Comparison of ENCODE assay signal across 8 mouse cellular contexts in genomic region chr10:128895437-128895836, GRCm38 (mm10). TPM values are rescaled to one million over a fixed set of nuclear protein-coding genes. Genes with fewer than 3 reads are reported as not detected.
DNase-seq lines count a peak whose midpoint lies in the region; ATAC-seq lines count a peak whose summit lies in the region.

No protein-coding gene starts in this region.

- H3K4me1 ChIP-seq in heart, embryonic 11.5 days (ENCODE audit: control insufficient read depth, insufficient read depth, low read length): peaks cover 5% of the 10 kb centered on the region
- H3K4me1 ChIP-seq in limb, embryonic 13.5 days: peaks cover 30% of the 10 kb centered on the region
- peaks cover 21% of the 10 kb centered on the region for H3K4me1 ChIP-seq in midbrain, embryonic 16.5 days (ENCODE audit: control insufficient read depth, insufficient read depth, low read length)
- H3K4me1 ChIP-seq in stomach, embryonic 14.5 days (ENCODE audit: control insufficient read depth, insufficient read depth, low read length): peaks cover 6% of the 10 kb centered on the region; the same call in 1 of the 2 replicates

- peak overlapping the region; percentile 48 for H3K4me2 ChIP-seq in heart, embryonic 11.5 days
- H3K4me2 ChIP-seq in limb, embryonic 13.5 days (replicated peaks): peak overlapping the region; percentile 51
- 0 out of 2 replicates have a peak overlapping the region, but pooled peaks have one; percentile 35 for H3K4me2 ChIP-seq in midbrain, embryonic 16.5 days (ENCODE audit: low read length)
- H3K4me2 ChIP-seq in stomach, embryonic 14.5 days (replicated peaks; ENCODE audit: low read depth, low read length): peak overlapping the region; percentile 21; the same call in 1 of the 2 replicates

- no peak for ATAC-seq in heart, embryonic 11.5 days (replicated peaks; ENCODE audit: insufficient number of reproducible peaks, low FRiP score, low TSS enrichment)
- ATAC-seq in limb, embryonic 13.5 days (ENCODE audit: low FRiP score, low read depth): no peak
- 0 out of 2 replicates have a peak, but pooled peaks have one; percentile 6 for ATAC-seq in midbrain, embryonic 16.5 days
- ATAC-seq in stomach, embryonic 14.5 days (ENCODE audit: insufficient number of reproducible peaks, insufficient read depth, low FRiP score, low read depth): no peak

- no peaks in the 10 kb centered on the region for H3K9me3 ChIP-seq in heart, embryonic 11.5 days (replicated peaks; ENCODE audit: control insufficient read depth, low read length)
- no peaks in the 10 kb centered on the region for H3K9me3 ChIP-seq in limb, embryonic 13.5 days
- no peaks in the 10 kb centered on the region for H3K9me3 ChIP-seq in midbrain, embryonic 16.5 days (replicated peaks; ENCODE audit: control insufficient read depth, low read length, poor library complexity, severe bottlenecking)
- H3K9me3 ChIP-seq in stomach, embryonic 14.5 days (ENCODE audit: control insufficient read depth, low read depth, low read length): no peaks in the 10 kb centered on the region

- H3K27me3 ChIP-seq in heart, embryonic 11.5 days (ENCODE audit: control insufficient read depth, insufficient read depth, low read length): peaks cover 24% of the 10 kb centered on the region
- peaks cover 16% of the 10 kb centered on the region for H3K27me3 ChIP-seq in limb, embryonic 13.5 days
- H3K27me3 ChIP-seq in midbrain, embryonic 16.5 days (ENCODE audit: control insufficient read depth, insufficient read depth, low read depth, low read length): peaks cover 11% of the 10 kb centered on the region
- H3K27me3 ChIP-seq in stomach, embryonic 14.5 days (ENCODE audit: control insufficient read depth, insufficient read depth, low read length): no peaks in the 10 kb centered on the region

- H3K4me3 ChIP-seq in heart, embryonic 11.5 days (ENCODE audit: low read depth, low read length): peak overlapping the region; percentile 18
- H3K4me3 ChIP-seq in limb, embryonic 13.5 days: peak overlapping the region; percentile 16; the same call in 1 of the 2 replicates
- H3K4me3 ChIP-seq in midbrain, embryonic 16.5 days (ENCODE audit: low read depth, low read length): no peak overlapping the region; the same call in 1 of the 2 replicates
- H3K4me3 ChIP-seq in stomach, embryonic 14.5 days (ENCODE audit: low read depth, low read length): no peak overlapping the region

- no peak overlapping the region for H3K27ac ChIP-seq in heart, embryonic 11.5 days (ENCODE audit: low read depth, low read length)
- H3K27ac ChIP-seq in limb, embryonic 13.5 days: no peak overlapping the region
- no peak overlapping the region for H3K27ac ChIP-seq in midbrain, embryonic 16.5 days (ENCODE audit: low read length)
- H3K27ac ChIP-seq in stomach, embryonic 14.5 days (ENCODE audit: low read length): no peak overlapping the region

- H3K9ac ChIP-seq in heart, embryonic 11.5 days (ENCODE audit: low read depth, low read length): no peak overlapping the region
- peak overlapping the region; percentile 35; the same call in 1 of the 2 replicates for H3K9ac ChIP-seq in limb, embryonic 13.5 days
- no peak overlapping the region for H3K9ac ChIP-seq in midbrain, embryonic 16.5 days (ENCODE audit: low read depth, low read length)
- H3K9ac ChIP-seq in stomach, embryonic 14.5 days (replicated peaks; ENCODE audit: low read depth, low read length): no peak overlapping the region

- DNase-seq in 3T3-L1 (ENCODE audit: low read depth, low spot score): peak; percentile 95
- DNase-seq in T-cell, adult 2 months (ENCODE audit: low spot score): peak; percentile 76
- DNase-seq in embryo, embryonic 11.5 days (ENCODE audit: low read depth, low spot score): peak; percentile 81
- peak; percentile 96 for DNase-seq in kidney, adult 9 months

- no peaks in the 10 kb centered on the region for H3K36me3 ChIP-seq in heart, embryonic 11.5 days (ENCODE audit: control insufficient read depth, insufficient read depth, low read length)
- H3K36me3 ChIP-seq in limb, embryonic 13.5 days: no peaks in the 10 kb centered on the region
- no peaks in the 10 kb centered on the region for H3K36me3 ChIP-seq in midbrain, embryonic 16.5 days (ENCODE audit: control insufficient read depth, insufficient read depth, low read length)
- no peaks in the 10 kb centered on the region for H3K36me3 ChIP-seq in stomach, embryonic 14.5 days (ENCODE audit: control insufficient read depth, insufficient read depth, low read length)

- under 1% methylated on average over 9 of the region's 9 CpGs for whole genome bisulfite sequencing in heart, embryonic 11.5 days (ENCODE audit: insufficient replicate concordance)
- WGBS in limb, embryonic 13.5 days: 0% methylated on average over 9 of the region's 9 CpGs
- under 1% methylated on average over 9 of the region's 9 CpGs for WGBS in midbrain, embryonic 16.5 days
- 0% methylated on average over 9 of the region's 9 CpGs for WGBS in stomach, embryonic 14.5 days

RNA-seq across cellular contexts. Expression of gene Gdf11, which starts 3.9 kb away (rescaled TPM):
- 4.1 and 4.5 TPM in 2 replicates for polyA plus RNA-seq in heart, embryonic 11.5 days (2014; fragmentation: Nextera tagmentation; extraction: Ambion mirVana)
- polyA plus RNA-seq in limb, embryonic 13.5 days (2015; fragmentation: Nextera tagmentation; extraction: Ambion mirVana): 12.5 and 13.1 TPM in 2 replicates
- 7.6 and 7.9 TPM in 2 replicates for polyA plus RNA-seq in midbrain, embryonic 16.5 days (2015; fragmentation: Nextera tagmentation; extraction: Ambion mirVana)
- polyA plus RNA-seq in stomach, embryonic 14.5 days (2014; fragmentation: Nextera tagmentation; extraction: Ambion mirVana): 4.2 and 4.6 TPM in 2 replicates

RNA-seq across cellular contexts. Expression of gene Cd63, which starts 5.4 kb away (rescaled TPM):
- polyA plus RNA-seq in heart, embryonic 11.5 days (2014; fragmentation: Nextera tagmentation; extraction: Ambion mirVana): 296 and 306 TPM in 2 replicates
- 820 and 839 TPM in 2 replicates for polyA plus RNA-seq in limb, embryonic 13.5 days (2015; fragmentation: Nextera tagmentation; extraction: Ambion mirVana)
- polyA plus RNA-seq in midbrain, embryonic 16.5 days (2015; fragmentation: Nextera tagmentation; extraction: Ambion mirVana): 152 and 195 TPM in 2 replicates
- polyA plus RNA-seq in stomach, embryonic 14.5 days (2014; fragmentation: Nextera tagmentation; extraction: Ambion mirVana): 663 and 664 TPM in 2 replicates

RNA-seq across cellular contexts. Expression of gene Rdh5, which starts 27.3 kb away (rescaled TPM):
- 6.1 and 8.1 TPM in 2 replicates for polyA plus RNA-seq in heart, embryonic 11.5 days (2014; fragmentation: Nextera tagmentation; extraction: Ambion mirVana)
- 12.2 and 12.9 TPM in 2 replicates for polyA plus RNA-seq in limb, embryonic 13.5 days (2015; fragmentation: Nextera tagmentation; extraction: Ambion mirVana)
- 13.6 TPM in 2 replicates for polyA plus RNA-seq in midbrain, embryonic 16.5 days (2015; fragmentation: Nextera tagmentation; extraction: Ambion mirVana)
- 14.9 and 17.1 TPM in 2 replicates for polyA plus RNA-seq in stomach, embryonic 14.5 days (2014; fragmentation: Nextera tagmentation; extraction: Ambion mirVana)

RNA-seq across cellular contexts. Expression of gene Bloc1s1, which starts 28.4 kb away (rescaled TPM):
- 195 and 206 TPM in 2 replicates for polyA plus RNA-seq in heart, embryonic 11.5 days (2014; fragmentation: Nextera tagmentation; extraction: Ambion mirVana)
- polyA plus RNA-seq in limb, embryonic 13.5 days (2015; fragmentation: Nextera tagmentation; extraction: Ambion mirVana): 225 and 240 TPM in 2 replicates
- 227 and 228 TPM in 2 replicates for polyA plus RNA-seq in midbrain, embryonic 16.5 days (2015; fragmentation: Nextera tagmentation; extraction: Ambion mirVana)
- polyA plus RNA-seq in stomach, embryonic 14.5 days (2014; fragmentation: Nextera tagmentation; extraction: Ambion mirVana): 222 and 236 TPM in 2 replicates

RNA-seq across cellular contexts. Expression of gene Itga7, which starts 38.2 kb away (rescaled TPM):
- polyA plus RNA-seq in heart, embryonic 11.5 days (2014; fragmentation: Nextera tagmentation; extraction: Ambion mirVana): 0.43 and 0.79 TPM in 2 replicates
- polyA plus RNA-seq in limb, embryonic 13.5 days (2015; fragmentation: Nextera tagmentation; extraction: Ambion mirVana): 4.8 and 5.5 TPM in 2 replicates
- 6.1 and 9.2 TPM in 2 replicates for polyA plus RNA-seq in midbrain, embryonic 16.5 days (2015; fragmentation: Nextera tagmentation; extraction: Ambion mirVana)
- 2.6 and 4.4 TPM in 2 replicates for polyA plus RNA-seq in stomach, embryonic 14.5 days (2014; fragmentation: Nextera tagmentation; extraction: Ambion mirVana)

Comparison
In these comparisons a context has a peak if more than half of its experiments do, and no peak if none do; other contexts are left out.
1. H3K4me3 ChIP-seq: peak in heart, embryonic 11.5 days (single experiment) and limb, embryonic 13.5 days (single experiment); none in midbrain, embryonic 16.5 days (single experiment) and stomach, embryonic 14.5 days (single experiment).
2. Peak in every context shown above with its lines, with median percentiles within 50 percentile points of each other: DNase-seq and H3K4me2 ChIP-seq.